Mouse (Mus musculus) gastrocnemius, adult 8-10 months (tissue): Measurements from ENCODE around the gene Rbfox2. TPM values are rescaled to one million over a fixed set of nuclear protein-coding genes. Genes with fewer than 3 reads are reported as not detected.
A peak's percentile ranks its signal among the peaks of the same experiment; 100 is the strongest.

Source experiments
- DNase-seq, 2 experiments: peaks; one replicate each; pipeline ENCODE4 v3.0.0; 2022; ENCODE audit warnings: low spot score in 2 of 2
- total RNA-seq, 4 experiments: library from RNA; stranded (reverse); gene quantifications; 2 replicates each; pipeline ENCODE4 v1.2.4; 2022

The Rbfox2 gene
- total RNA-seq, 4 experiments from 2014 or later: 40.8 to 56.7 (median 46.9) TPM

- DNase-seq: no peak
These were observed 194.9 kb downstream of the Rbfox2 start for GRCm38 (mm10) chr15:77111924-77112323.

GRCm38 (mm10) chr15:77110452-77110851 is 196.4 kb downstream of the Rbfox2 start:
- DNase-seq: no peak

DNA sequence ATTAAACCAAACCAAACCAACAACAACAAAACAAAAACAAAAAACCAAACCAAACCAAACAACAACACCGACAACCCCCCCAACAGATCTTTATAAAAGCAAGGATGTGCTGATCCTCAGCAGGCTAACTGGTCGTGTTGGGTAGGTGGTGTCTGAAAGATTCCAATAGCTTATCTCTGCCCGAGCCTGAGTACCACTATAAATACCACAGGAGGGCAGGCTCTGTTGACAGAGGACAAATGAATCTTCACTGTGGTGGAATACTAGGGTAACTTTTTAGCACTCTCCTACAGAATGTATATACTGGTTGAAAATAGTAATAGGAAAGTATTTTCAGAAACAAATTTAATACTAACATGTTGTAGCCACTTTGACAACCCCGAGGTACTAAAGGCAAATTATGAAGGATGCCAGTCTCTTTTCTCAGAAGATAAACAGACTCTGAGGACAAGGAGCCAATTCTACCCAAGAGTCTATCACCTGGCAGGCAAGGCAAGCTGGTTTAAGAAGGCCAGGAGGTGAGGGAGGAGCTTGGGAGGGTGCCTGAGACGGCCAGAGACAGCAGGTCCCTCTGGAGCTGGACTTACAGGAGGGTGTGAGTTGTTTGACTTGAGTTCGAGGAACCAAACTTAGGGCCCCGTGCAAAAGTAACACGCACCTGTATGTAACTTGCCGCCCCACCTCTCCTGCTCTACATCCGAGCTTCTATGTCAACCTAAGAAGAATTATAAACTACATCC is 199.5 kb downstream of the Rbfox2 start:
- DNase-seq: no peak

DNA sequence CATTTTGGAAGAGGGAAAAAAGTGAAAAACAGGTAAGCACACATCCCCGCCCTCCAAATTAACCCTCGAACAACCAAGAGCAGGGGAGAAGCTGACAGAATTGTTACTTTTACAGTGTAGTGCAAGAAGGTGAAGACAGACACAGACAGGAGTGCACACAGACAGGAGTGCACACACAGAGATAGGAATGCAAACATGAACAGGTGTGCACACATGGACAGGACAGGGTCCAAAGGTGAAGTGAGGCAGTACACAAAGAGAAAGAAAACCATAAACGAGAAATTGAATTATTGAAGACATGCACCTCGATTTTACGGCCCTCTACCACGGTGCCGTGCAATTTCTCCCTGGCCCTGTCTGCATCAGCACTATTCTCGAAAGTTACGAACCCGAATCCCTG is 201.5 kb downstream of the Rbfox2 start:
- no peak for DNase-seq

- DNase-seq: no peak
These were observed 202.2 kb downstream of the Rbfox2 start for GRCm38 (mm10) chr15:77104349-77105158.

DNA sequence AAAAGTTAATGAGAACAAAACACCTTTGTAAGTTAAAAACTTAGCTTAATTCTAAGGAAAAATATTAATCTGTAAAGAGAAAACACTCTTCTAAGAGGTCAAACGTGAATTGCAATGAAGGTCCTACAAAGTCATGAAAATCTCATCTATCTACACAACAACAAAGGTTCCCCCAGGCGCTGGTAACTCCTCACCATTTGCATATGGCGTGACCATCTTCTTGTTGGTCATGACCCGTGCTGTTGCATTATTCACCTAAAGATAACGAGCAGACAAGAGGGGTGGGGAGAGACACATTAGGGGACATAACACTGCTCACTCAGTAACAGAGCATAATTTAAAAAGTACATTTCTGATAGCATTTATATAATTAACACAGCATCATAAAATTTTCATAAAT is 204.1 kb downstream of the Rbfox2 start:
- no peak for DNase-seq

- DNase-seq: no peak
These were observed 207.0 kb downstream of the Rbfox2 start for GRCm38 (mm10) chr15:77099756-77100155.

- no peak for DNase-seq
These were observed 209.4 kb downstream of the Rbfox2 start for GRCm38 (mm10) chr15:77097358-77097757.

DNA sequence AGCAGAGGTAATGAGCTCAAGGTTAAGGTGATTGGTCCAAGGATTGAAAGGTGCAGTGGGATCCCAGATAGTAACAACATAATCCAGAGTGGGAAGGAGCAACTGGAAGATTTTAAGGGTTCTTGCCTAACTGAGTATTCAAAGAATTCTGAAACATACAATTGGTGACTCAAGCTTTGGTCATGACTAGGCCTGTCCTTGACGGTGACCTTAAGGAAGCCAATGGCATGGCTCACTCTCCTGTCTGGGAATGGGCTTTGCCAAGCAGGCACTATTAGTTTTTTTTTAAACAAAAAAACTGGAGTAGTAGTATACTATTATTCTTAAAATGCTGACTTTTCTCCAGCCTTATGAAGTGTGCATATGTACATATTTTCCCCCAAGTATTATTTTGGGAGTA is 211.6 kb downstream of the Rbfox2 start:
- DNase-seq: no peak

- no peak for DNase-seq
These were observed 212.4 kb downstream of the Rbfox2 start for GRCm38 (mm10) chr15:77094431-77094830.

GRCm38 (mm10) chr15:77091394-77091793 is 215.4 kb downstream of the Rbfox2 start:
- no peak for DNase-seq

GRCm38 (mm10) chr15:77090531-77090930 is 216.3 kb downstream of the Rbfox2 start:
- no peak for DNase-seq

DNA sequence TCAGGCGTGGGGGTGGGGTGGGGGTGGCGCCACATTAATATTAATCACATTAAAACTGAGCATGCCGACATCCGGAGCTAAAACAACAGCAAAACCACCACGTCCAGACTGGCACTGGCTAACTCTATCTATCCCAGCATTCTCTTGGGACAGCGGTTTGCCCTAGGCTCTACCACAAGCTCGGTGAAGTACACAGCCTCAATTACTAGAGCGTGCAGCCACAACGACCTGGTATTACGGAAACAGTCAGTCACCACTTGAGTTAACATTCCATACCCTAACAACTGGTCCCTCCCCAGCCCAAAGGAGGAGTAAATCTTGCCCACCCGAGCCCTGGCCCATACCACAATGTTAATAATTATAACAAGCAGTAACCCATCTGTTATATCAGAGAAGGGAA is 217.6 kb downstream of the Rbfox2 start:
- DNase-seq: no peak

- DNase-seq: no peak
These were observed 220.3 kb downstream of the Rbfox2 start for GRCm38 (mm10) chr15:77086488-77086887.

GRCm38 (mm10) chr15:77085818-77086217 is 221.0 kb downstream of the Rbfox2 start:
- DNase-seq: no peak

DNA sequence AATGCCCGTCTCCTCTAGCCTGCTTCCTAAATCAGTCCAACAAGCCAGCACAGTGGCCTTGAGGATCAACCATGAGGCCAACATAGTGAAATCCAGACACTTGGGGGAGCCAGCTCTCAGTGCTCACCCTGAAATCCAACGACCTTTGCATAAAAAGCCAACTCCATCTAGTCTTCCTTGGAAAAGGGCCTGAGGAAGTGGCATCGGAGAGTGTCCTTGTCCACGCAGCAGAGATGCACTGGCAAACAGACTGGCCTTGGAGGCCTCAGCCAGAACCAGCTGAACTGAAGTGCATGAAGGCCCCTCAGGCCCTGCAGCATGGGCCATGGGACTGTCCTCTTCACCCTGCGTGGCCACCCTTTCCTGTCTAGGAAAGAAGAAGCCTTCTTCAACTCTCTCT is 225.3 kb downstream of the Rbfox2 start:
- DNase-seq: no peak

DNA sequence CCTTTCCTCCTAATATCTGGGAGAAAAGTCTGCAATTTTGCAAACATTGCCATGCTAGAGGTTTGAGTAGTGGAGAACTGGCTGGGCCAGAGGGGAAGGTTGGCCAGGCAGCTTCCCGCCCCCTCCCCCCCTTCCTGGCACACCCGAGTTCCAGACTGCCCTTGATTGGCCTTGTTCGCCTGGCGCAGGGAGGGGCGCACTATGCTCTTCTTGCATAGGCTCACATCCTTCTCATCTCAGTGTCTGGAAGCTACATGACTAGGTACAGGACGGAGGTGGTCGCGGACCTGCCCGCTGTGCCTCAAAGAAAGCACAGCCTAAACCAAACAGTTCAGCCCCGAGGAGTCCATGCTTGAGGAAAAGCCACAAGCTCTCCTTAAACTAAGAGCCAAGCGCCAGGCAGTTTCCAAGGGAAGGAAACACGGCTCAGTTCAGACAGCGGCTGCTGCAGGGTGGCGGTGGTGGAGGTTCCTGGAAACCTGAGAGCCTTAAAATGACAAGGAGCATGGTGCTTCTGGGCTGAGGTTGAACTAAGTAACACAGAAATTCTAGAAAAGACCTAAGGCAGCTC is 226.0 kb downstream of the Rbfox2 start:
- DNase-seq: no peak

GRCm38 (mm10) chr15:77079890-77080361 is 226.9 kb downstream of the Rbfox2 start:
- peak; percentile 52 to 62 for DNase-seq

GRCm38 (mm10) chr15:77079256-77079822 is 227.5 kb downstream of the Rbfox2 start:
- DNase-seq: no peak

DNA sequence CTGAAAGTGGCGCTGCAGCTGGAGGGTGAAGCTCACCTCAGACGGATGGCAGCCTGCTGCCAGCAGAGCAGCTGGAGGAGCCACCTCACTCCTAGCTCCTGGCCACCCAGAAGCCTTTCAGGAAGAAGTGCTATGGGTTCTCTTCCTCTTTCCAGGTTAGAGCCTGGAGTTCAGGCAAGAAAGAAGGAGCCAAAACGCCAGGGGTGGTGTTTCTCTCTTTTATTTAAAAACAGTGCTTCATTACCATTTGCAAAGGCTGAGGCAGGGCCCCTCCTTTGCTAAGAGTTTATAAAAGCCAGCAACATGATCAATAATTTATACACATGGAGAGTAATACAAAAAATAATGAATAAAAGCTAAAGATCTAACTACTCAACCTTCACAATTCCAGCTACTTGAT is 228.0 kb downstream of the Rbfox2 start:
- no peak for DNase-seq

DNA sequence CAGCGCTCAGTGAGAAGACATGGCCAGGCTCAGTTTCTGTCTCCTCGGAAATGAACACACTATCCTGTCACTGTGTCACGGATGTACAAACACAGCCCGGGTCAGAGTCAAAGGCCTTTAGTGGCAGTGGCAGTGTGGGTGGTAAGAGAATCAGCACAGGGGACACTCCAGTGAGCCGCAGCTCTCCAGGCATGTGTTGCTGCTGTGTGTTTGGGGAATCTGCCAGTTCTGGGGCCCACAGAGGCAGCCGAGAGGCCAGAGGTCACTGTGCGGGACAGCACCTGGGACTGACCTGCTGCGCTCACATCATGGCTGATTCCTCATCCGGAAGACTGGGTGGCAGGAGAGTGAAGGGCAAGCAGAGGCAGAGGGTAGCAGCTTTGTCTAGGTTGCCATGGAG is 228.9 kb downstream of the Rbfox2 start:
- no peak for DNase-seq

DNA sequence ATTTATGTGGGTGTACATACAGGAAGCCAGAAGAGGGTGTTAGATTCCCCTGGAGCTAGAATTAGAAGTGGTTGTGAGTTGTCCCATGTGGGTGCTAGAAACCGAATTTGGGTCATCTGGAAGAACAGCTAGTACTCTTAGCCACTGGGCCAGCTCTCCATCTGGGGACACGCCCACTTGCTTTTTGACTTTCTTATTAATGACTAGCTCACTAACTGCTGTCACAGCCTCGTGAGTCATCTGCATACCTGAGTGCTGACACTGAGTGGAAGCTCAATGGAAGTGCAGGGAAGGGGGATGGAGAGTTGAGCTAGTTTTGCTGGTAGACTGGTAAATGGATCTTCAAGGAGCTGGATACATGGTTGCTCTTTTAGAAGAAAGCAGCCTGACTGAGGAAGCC is 230.3 kb downstream of the Rbfox2 start:
- DNase-seq: no peak
